Mouse (Mus musculus) hindbrain, embryonic 15.5 days (tissue): ENCODE data around the gene Mtx2. TPM values are rescaled to one million over a fixed set of nuclear protein-coding genes. Genes with fewer than 3 reads are reported as not detected.
A peak's percentile ranks its signal among the peaks of the same experiment; 100 is the strongest.

ENCODE experiments used
- ATAC-seq: fragments of 200-750 bp; cut with Nextera tagmentation; 2 replicates; pipeline ENCODE4 v1.8.0; 2017; ENCODE audit warnings: low read depth, moderate number of reproducible peaks, moderate TSS enrichment; ENCODE audit not compliant: low FRiP score
- H3K27ac ChIP-seq: fragments of 300-500 bp; sonication (generic); replicated peaks from 2 replicates; pipeline ENCODE4 v1.5.1; 2015; ENCODE audit warnings: mild to moderate bottlenecking, inconsistent platforms
- H3K27me3 ChIP-seq: fragments of 300-500 bp; sonication (generic); 2 replicates; pipeline ENCODE4 v1.6.1; 2015; ENCODE audit warnings: control low read depth, inconsistent platforms
- H3K36me3 ChIP-seq: fragments of 300-500 bp; sonication (generic); 2 replicates; pipeline ENCODE4 v1.6.1; 2015; ENCODE audit warnings: control low read depth, inconsistent platforms
- H3K4me1 ChIP-seq: fragments of 300-500 bp; sonication (generic); replicated peaks from 2 replicates; pipeline ENCODE4 v1.6.1; 2015; ENCODE audit warnings: control low read depth, inconsistent platforms
- H3K4me2 ChIP-seq: fragments of 300-500 bp; sonication (generic); 2 replicates; pipeline ENCODE4 v1.6.1; 2015; ENCODE audit warnings: moderate library complexity, mild to moderate bottlenecking, inconsistent platforms
- H3K4me3 ChIP-seq: fragments of 300-500 bp; sonication (generic); 2 replicates; pipeline ENCODE4 v1.5.1; 2015; ENCODE audit warnings: mild to moderate bottlenecking, inconsistent platforms
- H3K9ac ChIP-seq: fragments of 300-500 bp; sonication (generic); 2 replicates; pipeline ENCODE4 v1.6.1; 2015; ENCODE audit warnings: inconsistent platforms
- H3K9me3 ChIP-seq: fragments of 300-500 bp; sonication (generic); 2 replicates; pipeline ENCODE4 v1.6.1; 2016; ENCODE audit warnings: control low read depth, inconsistent platforms
- WGBS: fragments of 180-500 bp; shearing (Covaris S2); methylation state at CpG from one replicate; pipeline ENCODE4 v1.1.7; 2015; 5-methylcytosine and 5-hydroxymethylcytosine counted together
- polyA plus RNA-seq: library from polyadenylated mRNA; unstranded; fragments of >200 nt; fragmentation: Nextera tagmentation; extraction: Ambion mirVana; gene quantifications from 2 replicates; pipeline ENCODE4 v1.2.1, GENCODE M21; 2015

The Mtx2 gene
- 152 and 165 TPM in 2 replicates for polyA plus RNA-seq

GRCm38 (mm10) chr2:74825730-74826430 lies at the start of gene Mtx2:
Mtx2 (plus strand) TSS chr2:74825803.
- no peaks in the 10 kb centered on the region for H3K9me3 ChIP-seq
- H3K4me3 ChIP-seq: peak within 1 kb of the TSS; percentile 79
- WGBS: under 1% methylated on average over 74 of the region's 74 CpGs
- peak within 1 kb of the TSS; percentile 87 for H3K27ac ChIP-seq
- peak; percentile 95 for ATAC-seq
- H3K36me3 ChIP-seq: no peaks in the 10 kb centered on the region
- H3K4me1 ChIP-seq: peaks cover 7% of the 10 kb centered on the region
- peak within 1 kb of the TSS; percentile 83 for H3K9ac ChIP-seq
- H3K4me2 ChIP-seq: peak within 1 kb of the TSS; percentile 62
- no peaks in the 10 kb centered on the region for H3K27me3 ChIP-seq

DNA sequence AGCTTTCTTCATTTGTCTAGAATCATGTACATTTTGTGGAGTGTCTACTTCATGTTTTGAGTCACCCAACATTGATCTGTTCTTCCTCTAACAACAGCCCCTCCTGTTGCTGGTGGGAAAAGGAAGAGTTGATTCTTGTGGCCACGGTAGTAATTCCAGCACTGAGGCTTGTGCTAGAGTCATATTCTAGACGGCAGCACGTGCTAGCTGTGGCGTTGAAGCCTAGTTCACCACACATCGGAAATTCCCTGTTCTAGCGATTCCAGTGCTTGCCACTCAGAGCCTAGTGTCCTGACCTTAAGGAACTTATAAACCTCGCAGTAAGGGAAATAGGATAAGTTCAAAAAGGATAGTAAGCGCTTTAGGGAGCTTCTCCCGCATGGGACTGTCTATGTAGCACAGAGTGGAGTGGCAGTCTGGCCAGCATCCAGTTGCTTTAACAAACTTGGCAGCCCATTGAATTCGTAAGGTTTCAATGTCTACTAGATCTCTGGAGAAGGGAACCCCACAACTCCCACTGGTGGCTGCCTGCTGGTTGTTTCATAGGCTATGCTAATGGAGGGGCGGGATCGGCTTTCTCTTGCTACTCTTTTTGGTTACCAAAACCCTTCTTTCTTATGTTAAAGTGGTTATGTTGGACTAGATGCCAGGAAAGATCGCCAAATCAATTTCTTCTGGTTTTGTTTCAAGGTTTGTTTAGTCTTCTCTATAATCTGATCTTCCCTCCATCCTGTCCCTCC lies 47.9 kb upstream of the Mtx2 start:
- Histone ChIP-seq H3K4me1 (no peaks in the 10 kb centered on the region), H3K9me3 (no peaks in the 10 kb centered on the region), H3K9ac (no peak overlapping the region), H3K4me2 (no peak overlapping the region), H3K27ac (no peak overlapping the region), H3K27me3 (0 out of 2 replicates have a peak, but pooled peaks cover 3% of the 10 kb centered on the region), H3K36me3 (no peaks in the 10 kb centered on the region), H3K4me3 (no peak overlapping the region)
- 65% methylated on average over 13 of the region's 13 CpGs for WGBS
- ATAC-seq: no peak

GRCm38 (mm10) chr2:74781386-74781785 lies 44.2 kb upstream of the Mtx2 start:
- no peak overlapping the region for H3K9ac ChIP-seq
- no peaks in the 10 kb centered on the region for H3K4me1 ChIP-seq
- H3K27ac ChIP-seq: no peak overlapping the region
- H3K9me3 ChIP-seq: no peaks in the 10 kb centered on the region
- H3K36me3 ChIP-seq: no peaks in the 10 kb centered on the region
- no peak overlapping the region for H3K4me2 ChIP-seq
- 81% methylated on average over 5 of the region's 5 CpGs for WGBS
- H3K27me3 ChIP-seq: 0 out of 2 replicates have a peak, but pooled peaks cover 3% of the 10 kb centered on the region
- H3K4me3 ChIP-seq: no peak overlapping the region
- no peak for ATAC-seq

GRCm38 (mm10) chr2:74795531-74795930 lies 30.1 kb upstream of the Mtx2 start:
- H3K4me3 ChIP-seq: no peak overlapping the region
- no peaks in the 10 kb centered on the region for H3K36me3 ChIP-seq
- WGBS: 52% methylated on average over 7 of the region's 7 CpGs
- H3K4me1 ChIP-seq: no peaks in the 10 kb centered on the region
- H3K27ac ChIP-seq: no peak overlapping the region
- H3K9ac ChIP-seq: no peak overlapping the region
- no peaks in the 10 kb centered on the region for H3K9me3 ChIP-seq
- H3K4me2 ChIP-seq: no peak overlapping the region
- no peaks in the 10 kb centered on the region for H3K27me3 ChIP-seq
- no peak for ATAC-seq

- 85% methylated on average over 5 of the region's 5 CpGs for WGBS
- Histone ChIP-seq H3K36me3 (no peaks in the 10 kb centered on the region), H3K27ac (no peak overlapping the region), H3K4me1 (no peaks in the 10 kb centered on the region), H3K9ac (no peak overlapping the region), H3K27me3 (no peaks in the 10 kb centered on the region), H3K4me3 (no peak overlapping the region), H3K9me3 (no peaks in the 10 kb centered on the region), H3K4me2 (no peak overlapping the region)
- no peak for ATAC-seq
Observed at GRCm38 (mm10) chr2:74808431-74808830, 17.2 kb upstream of the Mtx2 start.

DNA sequence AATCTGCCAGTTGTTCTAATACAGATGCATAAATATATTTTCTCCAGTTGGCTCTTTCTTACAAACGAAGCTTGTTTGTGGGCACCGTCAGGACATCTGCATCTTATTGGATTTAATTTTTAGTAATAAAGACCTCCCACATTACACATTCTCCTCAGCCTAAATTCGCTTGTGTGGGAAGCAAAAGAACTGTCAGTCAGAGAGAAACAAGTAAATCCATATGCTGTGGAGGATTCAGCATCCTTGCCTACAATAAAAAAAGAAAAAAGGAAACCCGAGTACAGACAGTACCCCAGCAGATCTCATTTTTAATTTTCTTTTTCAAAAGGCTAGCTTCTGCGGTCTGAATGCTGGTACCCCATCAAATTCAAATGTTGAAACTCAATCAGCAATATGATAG lies 2.9 kb upstream of the Mtx2 start:
- Histone ChIP-seq H3K27ac (no peak overlapping the region), H3K4me3 (no peak overlapping the region), H3K27me3 (no peaks in the 10 kb centered on the region), H3K36me3 (no peaks in the 10 kb centered on the region), H3K9ac (no peak overlapping the region), H3K4me2 (no peak overlapping the region), H3K4me1 (peaks cover 7% of the 10 kb centered on the region), H3K9me3 (no peaks in the 10 kb centered on the region)
- 76% methylated on average over 5 of the region's 5 CpGs for WGBS
- ATAC-seq: no peak

DNA sequence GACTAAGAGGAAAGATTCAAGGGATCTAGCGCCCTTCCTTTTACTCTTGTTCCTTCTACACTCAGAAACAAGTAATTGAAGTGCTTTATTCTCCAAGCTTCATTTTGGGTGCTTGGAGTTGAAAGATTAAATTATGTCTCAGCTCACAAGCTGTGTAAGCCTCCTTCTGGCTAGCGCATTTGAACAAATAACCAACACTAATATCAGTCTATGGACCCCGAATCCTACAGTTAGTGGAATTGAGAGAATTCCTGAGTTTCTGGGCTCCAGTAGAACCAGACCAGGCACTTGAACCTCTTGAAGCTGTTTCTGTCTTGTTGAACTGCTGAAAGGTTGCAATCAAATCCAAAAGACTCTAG lies 253 bp upstream of the Mtx2 start:
- H3K4me1 ChIP-seq: peaks cover 7% of the 10 kb centered on the region
- peak overlapping the region; percentile 87 for H3K27ac ChIP-seq
- ATAC-seq: peak; percentile 70; the same call in 1 of the 2 replicates
- H3K4me2 ChIP-seq: peak overlapping the region; percentile 62
- no peaks in the 10 kb centered on the region for H3K36me3 ChIP-seq
- H3K27me3 ChIP-seq: no peaks in the 10 kb centered on the region
- H3K4me3 ChIP-seq: peak overlapping the region; percentile 79
- no peaks in the 10 kb centered on the region for H3K9me3 ChIP-seq
- H3K9ac ChIP-seq: peak overlapping the region; percentile 83
- 60% methylated on average over 3 of the region's 3 CpGs for WGBS

DNA sequence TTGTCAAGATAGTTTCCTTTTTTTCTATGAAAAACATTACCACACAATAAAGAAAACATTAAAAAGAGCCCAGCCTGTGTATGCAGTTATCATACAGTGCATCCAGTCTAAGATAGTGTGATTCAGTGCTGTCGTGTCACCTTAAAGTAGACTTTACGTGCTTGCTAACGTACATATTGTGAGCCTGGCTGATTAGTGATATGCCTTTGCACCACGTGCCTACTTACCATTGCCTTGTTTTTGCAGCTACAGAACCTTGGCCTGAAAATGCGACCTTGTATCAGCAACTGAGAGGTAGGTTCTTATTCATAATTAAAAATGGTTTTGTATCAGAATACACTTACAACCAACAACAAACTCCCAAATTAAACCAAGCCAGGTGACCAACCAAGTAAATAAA lies 21.4 kb downstream of the Mtx2 start:
- 75% methylated on average over 5 of the region's 5 CpGs for WGBS
- Histone ChIP-seq H3K4me3 (no peak overlapping the region), H3K9ac (no peak overlapping the region), H3K9me3 (no peaks in the 10 kb centered on the region), H3K4me1 (peaks cover 4% of the 10 kb centered on the region; the same call in 1 of the 2 replicates), H3K4me2 (no peak overlapping the region), H3K36me3 (no peaks in the 10 kb centered on the region), H3K27ac (no peak overlapping the region), H3K27me3 (no peaks in the 10 kb centered on the region)
- no peak for ATAC-seq

DNA sequence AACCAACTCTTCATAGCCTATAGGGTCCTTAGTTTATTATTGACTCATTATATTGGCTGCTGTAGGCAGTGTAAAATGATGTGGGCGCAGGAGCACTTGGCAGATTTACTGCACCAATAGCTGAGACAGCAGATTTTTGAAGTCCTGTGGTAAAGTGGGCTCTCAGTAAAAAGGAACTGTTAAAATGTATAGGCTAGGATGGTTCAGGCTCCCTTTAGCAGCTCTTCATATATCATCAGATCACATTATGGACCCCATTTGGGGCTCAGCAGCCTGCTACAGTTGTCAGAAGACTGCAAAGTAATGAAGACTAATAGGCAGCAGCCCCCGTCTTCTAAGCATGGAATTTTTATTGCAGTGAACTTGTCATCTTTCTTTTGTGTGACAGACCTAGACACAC lies 21.9 kb downstream of the Mtx2 start:
- Histone ChIP-seq H3K4me3 (no peak overlapping the region), H3K27ac (0 out of 2 replicates have a peak overlapping the region, but pooled peaks have one; percentile 30), H3K9me3 (no peaks in the 10 kb centered on the region), H3K36me3 (no peaks in the 10 kb centered on the region), H3K9ac (no peak overlapping the region), H3K4me1 (peaks cover 4% of the 10 kb centered on the region; the same call in 1 of the 2 replicates), H3K4me2 (no peak overlapping the region), H3K27me3 (no peaks in the 10 kb centered on the region)
- no peak for ATAC-seq
- WGBS: 58% methylated on average over 2 of the region's 2 CpGs

DNA sequence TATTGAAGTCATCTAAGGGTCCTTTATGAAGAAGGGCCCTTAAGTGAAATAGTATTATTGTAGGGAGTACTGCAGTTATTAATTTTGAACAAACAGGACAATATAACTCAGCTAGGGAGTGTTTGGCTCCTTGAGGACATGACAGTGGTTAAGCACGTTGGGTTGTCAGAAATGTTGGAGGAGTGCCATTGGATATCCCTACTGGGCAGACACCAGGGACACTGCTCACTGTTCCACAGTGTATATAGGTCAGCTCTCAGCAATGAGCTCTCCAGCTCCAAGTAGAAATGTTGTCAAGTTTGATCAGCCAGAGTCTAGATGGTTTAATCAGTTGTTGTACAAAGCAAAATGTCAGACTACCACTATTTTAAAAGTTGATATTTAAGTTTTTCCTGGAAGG lies 24.4 kb downstream of the Mtx2 start:
- Histone ChIP-seq H3K4me1 (peaks cover 4% of the 10 kb centered on the region; the same call in 1 of the 2 replicates), H3K4me3 (no peak overlapping the region), H3K27me3 (no peaks in the 10 kb centered on the region), H3K36me3 (no peaks in the 10 kb centered on the region), H3K27ac (no peak overlapping the region), H3K4me2 (no peak overlapping the region), H3K9ac (no peak overlapping the region), H3K9me3 (no peaks in the 10 kb centered on the region)
- ATAC-seq: no peak
- WGBS: 29% methylated on average over 1 of the region's 1 CpGs

GRCm38 (mm10) chr2:74862070-74862476 lies 36.5 kb downstream of the Mtx2 start:
- ATAC-seq: no peak
- no peak overlapping the region for H3K9ac ChIP-seq
- no peaks in the 10 kb centered on the region for H3K36me3 ChIP-seq
- no peak overlapping the region for H3K27ac ChIP-seq
- no peaks in the 10 kb centered on the region for H3K27me3 ChIP-seq
- H3K4me1 ChIP-seq: no peaks in the 10 kb centered on the region
- no peak overlapping the region for H3K4me2 ChIP-seq
- 96% methylated on average over 1 of the region's 1 CpGs for WGBS
- no peaks in the 10 kb centered on the region for H3K9me3 ChIP-seq
- no peak overlapping the region for H3K4me3 ChIP-seq

DNA sequence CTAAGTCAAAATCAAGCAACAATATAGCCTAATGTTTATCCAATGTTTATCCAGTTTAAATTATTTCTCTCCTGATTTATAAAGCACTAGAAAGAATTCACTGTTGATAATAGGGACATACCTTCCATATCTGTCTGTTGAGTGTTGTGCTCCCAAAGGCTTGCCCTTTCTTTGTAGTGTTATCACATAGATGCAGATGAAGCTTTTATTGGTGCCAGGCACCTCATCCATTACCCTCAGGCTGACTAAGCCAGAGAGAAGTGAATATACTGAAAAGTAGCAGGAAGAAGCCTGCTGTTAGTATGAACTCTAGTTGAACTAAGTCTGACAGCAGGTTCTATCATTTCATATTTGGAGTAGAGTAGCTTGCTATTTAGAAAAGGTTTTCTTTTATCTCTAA lies 39.8 kb downstream of the Mtx2 start:
- H3K4me2 ChIP-seq: no peak overlapping the region
- no peak overlapping the region for H3K4me3 ChIP-seq
- H3K4me1 ChIP-seq: no peaks in the 10 kb centered on the region
- H3K9me3 ChIP-seq: no peaks in the 10 kb centered on the region
- no peak overlapping the region for H3K9ac ChIP-seq
- H3K27me3 ChIP-seq: no peaks in the 10 kb centered on the region
- no peak for ATAC-seq
- no peak overlapping the region for H3K27ac ChIP-seq
- H3K36me3 ChIP-seq: no peaks in the 10 kb centered on the region
